Mouse (Mus musculus): Measurements from ENCODE around the gene Sult1b1.
A peak's percentile ranks its signal among the peaks of the same experiment; 100 is the strongest.

DNA sequence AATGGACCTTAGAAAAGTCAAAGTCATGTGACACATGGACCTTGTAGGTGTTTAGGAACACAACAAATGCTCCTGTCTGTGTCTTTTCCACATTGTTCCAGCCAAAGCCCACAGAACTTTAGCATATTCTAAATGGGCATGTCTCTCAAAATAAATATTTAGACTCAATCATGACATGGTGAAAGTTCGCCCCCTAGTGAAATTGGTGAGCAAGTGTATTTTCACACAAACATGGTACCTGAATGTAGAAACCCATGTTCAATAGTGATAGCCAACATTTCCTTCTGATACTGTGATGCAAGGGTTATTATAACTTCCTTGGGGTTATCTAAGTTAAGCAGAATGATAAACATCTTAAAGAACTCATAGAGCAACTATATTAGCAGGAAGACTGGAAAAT is 12.9 kb upstream of the Sult1b1 start:
- no peak for TF ChIP-seq ZNF384 (IDR thresholded peaks at IDR 0.05; ENCODE audit: low read depth, low read length)
- TF ChIP-seq CTCF (conservative IDR thresholded peaks at IDR 0.05 in 1 of 2, IDR thresholded peaks at IDR 0.05 in 1 of 2; ENCODE audit: low read depth in 2 of 2, low read length in 2 of 2): peak; percentile 15 to 41; a peak in 3 of 4 replicates
- no peak for TF ChIP-seq USF1 (IDR thresholded peaks at IDR 0.05; ENCODE audit: low read depth, low read length)
- no peak for TF ChIP-seq UBTF (IDR thresholded peaks at IDR 0.05; ENCODE audit: low read depth, low read length)
- TF ChIP-seq ZKSCAN1 (IDR thresholded peaks at IDR 0.05; ENCODE audit: borderline replicate concordance, low read depth, low read length): no peak
- no peak for TF ChIP-seq POLR2A (IDR thresholded peaks at IDR 0.05; ENCODE audit: low read depth, low read length)
- TF ChIP-seq EP300 (IDR thresholded peaks at IDR 0.05; ENCODE audit: low read length): no peak
- no peak for TF ChIP-seq MXI1 (IDR thresholded peaks at IDR 0.05; ENCODE audit: low read depth, low read length)
- no peak for TF ChIP-seq CHD2 (IDR thresholded peaks at IDR 0.05; ENCODE audit: low read length)
- no peak for TF ChIP-seq TBP (conservative IDR thresholded peaks at IDR 0.05; ENCODE audit: low read depth, low read length)
- no peak for TF ChIP-seq GABPA (IDR thresholded peaks at IDR 0.05; ENCODE audit: insufficient replicate concordance, low read depth, low read length)
